Comparison of ENCODE assay signal across 11 mouse cellular contexts in genomic region chr6:146190006-146190405, GRCm38 (mm10).
DNase-seq lines count a peak whose midpoint lies in the region; ATAC-seq lines count a peak whose summit lies in the region.
"Had no signal": no experiment of that assay in that cellular context is flagged by ENCODE, and none has a peak within 500 bp of the region (broad histone marks: within the 10 kb centered on the region; RNA-seq: fewer than 3 reads in every experiment).

No protein-coding gene starts in this region.

- peaks cover 8% of the 10 kb centered on the region for H3K9me3 ChIP-seq in limb, embryonic 12.5 days

- H3K4me1 ChIP-seq in limb, embryonic 12.5 days (replicated peaks): peaks cover 19% of the 10 kb centered on the region

- H3K4me3 ChIP-seq in limb, embryonic 12.5 days (replicated peaks): no peak overlapping the region

- 19% methylated on average over 8 of the region's 8 CpGs for WGBS in limb, embryonic 12.5 days

- H3K36me3 ChIP-seq in limb, embryonic 12.5 days: no peaks in the 10 kb centered on the region

- H3K27ac ChIP-seq in limb, embryonic 12.5 days: peak overlapping the region; percentile 54; the same call in 1 of the 2 replicates

- intact Hi-C loops in gastrocnemius, postnatal 14 days (cut with DNase I; ENCODE audit: low total_unique reads): no loop called here
- intact Hi-C loops in left cerebral cortex, postnatal 4 days (cut with DNase I): no loop called here
- intact Hi-C loops in left cerebral cortex, postnatal 14 days (cut with DNase I): no loop called here

- no peak overlapping the region for H3K9ac ChIP-seq in limb, embryonic 12.5 days (replicated peaks)
- H3K9ac ChIP-seq: forebrain, postnatal 0 days had no signal

- no peaks in the 10 kb centered on the region for H3K27me3 ChIP-seq in limb, embryonic 12.5 days

- peak overlapping the region; percentile 39 for H3K4me2 ChIP-seq in limb, embryonic 12.5 days

- peak; percentile 56; the same call in 1 of the 2 replicates for ATAC-seq in limb, embryonic 12.5 days (ENCODE audit: insufficient number of reproducible peaks, insufficient read depth, low FRiP score, low TSS enrichment, low read depth)
- ATAC-seq: forebrain, postnatal 0 days had no signal

- peak; percentile 13 for DNase-seq in gastrocnemius, postnatal 14 days
- no peak for DNase-seq in gastrocnemius, postnatal 25 days
- peak; percentile 23 for DNase-seq in left cerebral cortex, postnatal 4 days
- no peak for DNase-seq in left cerebral cortex, adult 11 months (ENCODE audit: low spot score)
- peak; percentile 58 for DNase-seq in embryo, embryonic 10 days (ENCODE audit: low spot score)
- no peak for DNase-seq in layer of hippocampus, postnatal 14 days (ENCODE audit: low spot score in 2 of 2)
- DNase-seq in left cerebral cortex, postnatal 14 days (ENCODE audit: low spot score in 2 of 2): no peak
- DNase-seq: cerebellum, adult 2 months; forebrain, postnatal 0 days; thymus, postnatal 14 days had no signal

Comparison
In these comparisons a context has a peak if more than half of its experiments do, and no peak if none do; other contexts are left out.
1. DNase-seq: peak in gastrocnemius, postnatal 14 days (single experiment), left cerebral cortex, postnatal 4 days (single experiment) and embryo, embryonic 10 days (single experiment); none in gastrocnemius, postnatal 25 days (single experiment), left cerebral cortex, adult 11 months (single experiment), layer of hippocampus, postnatal 14 days (0 of 2) and left cerebral cortex, postnatal 14 days (0 of 2).